In the genomic region with DNA sequence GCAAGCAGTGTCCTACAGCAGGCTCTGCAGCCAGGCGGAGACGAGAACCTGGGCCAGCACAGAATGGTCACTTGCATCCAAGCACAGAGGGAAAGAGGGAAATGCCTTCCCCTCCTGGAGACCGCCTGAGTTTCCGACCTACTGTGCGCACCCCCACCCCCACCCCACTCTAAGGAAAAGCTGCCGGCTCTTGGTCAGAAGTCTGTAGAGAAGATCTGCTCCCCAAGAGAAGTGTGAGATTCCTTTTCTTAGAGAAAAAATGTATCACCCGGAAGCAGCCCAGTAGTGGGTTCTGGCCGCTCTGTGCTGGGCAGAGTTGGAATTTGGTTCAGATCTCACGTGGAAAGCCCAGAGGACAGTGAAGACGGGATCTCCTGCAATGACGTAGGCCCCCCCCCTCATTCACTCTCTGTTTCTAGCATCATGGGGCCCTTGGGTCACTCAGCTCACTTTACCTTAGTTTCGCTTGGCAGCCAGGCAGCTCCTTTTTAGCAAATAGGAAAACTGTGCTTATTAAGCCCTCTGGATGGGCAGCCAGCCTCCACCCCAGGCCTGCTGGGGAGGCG, we compare ENCODE assay signal across 8 mouse cellular contexts.
A peak's percentile ranks its signal among the peaks of the same experiment; 100 is the strongest.
DNase-seq lines count a peak whose midpoint lies in the region; ATAC-seq and TF ChIP-seq lines count a peak whose summit lies in the region.

No protein-coding gene starts in this region.

- no peak for ATAC-seq in embryonic facial prominence, embryonic 12.5 days (ENCODE audit: insufficient number of reproducible peaks, insufficient read depth, low FRiP score, low TSS enrichment)
- no peak for ATAC-seq in intestine, embryonic 14.5 days (replicated peaks; ENCODE audit: low FRiP score, low TSS enrichment, low read depth)

- peak overlapping the region; percentile 81; the same call in 1 of the 2 replicates for H3K27ac ChIP-seq in left cerebral cortex, adult 2 months
- H3K27ac ChIP-seq in embryonic facial prominence, embryonic 12.5 days, result peak overlapping the region; percentile 91
- peak overlapping the region; percentile 93 for H3K27ac ChIP-seq in intestine, embryonic 14.5 days (ENCODE audit: low read depth)

- TF ChIP-seq CTCF in left cerebral cortex, adult 2 months (IDR thresholded peaks at IDR 0.05), result no peak

- intact Hi-C loops in left cerebral cortex, adult 2 months (cut with DNase I), result no loop called here
- intact Hi-C loops in left cerebral cortex, postnatal 4 days (cut with DNase I), result no loop called here

- DNase-seq in left cerebral cortex, adult 2 months (ENCODE audit: extremely low spot score in 1 of 2, low spot score in 2 of 2), result no peak
- DNase-seq in left cerebral cortex, postnatal 4 days, result no peak
- no peak for DNase-seq in intestine, embryonic 14.5 days (ENCODE audit: low spot score)
- peak; percentile 37 for DNase-seq in naive thymus-derived CD4-positive, alpha-beta T cell, adult 2 months (ENCODE audit: low read depth)
- no peak for DNase-seq in cerebellum, adult 11 months
- DNase-seq in spleen, postnatal 4 days (ENCODE audit: low spot score in 2 of 2), result no peak
- DNase-seq in urinary bladder, postnatal 14 days (ENCODE audit: low spot score), result no peak

- peaks cover 65% of the 10 kb centered on the region for H3K4me1 ChIP-seq in embryonic facial prominence, embryonic 12.5 days
- peaks cover 67% of the 10 kb centered on the region for H3K4me1 ChIP-seq in intestine, embryonic 14.5 days (replicated peaks; ENCODE audit: control insufficient read depth, insufficient read depth, low read length)

- 13% methylated on average over 13 of the region's 13 CpGs for WGBS in embryonic facial prominence, embryonic 12.5 days
- 29% methylated on average over 13 of the region's 13 CpGs for WGBS in intestine, embryonic 14.5 days

- H3K4me3 ChIP-seq in left cerebral cortex, adult 2 months, result peak overlapping the region; percentile 56
- H3K4me3 ChIP-seq in embryonic facial prominence, embryonic 12.5 days, result peak overlapping the region; percentile 53
- peak overlapping the region; percentile 61 for H3K4me3 ChIP-seq in intestine, embryonic 14.5 days (ENCODE audit: low read depth, low read length)

- no peaks in the 10 kb centered on the region for H3K36me3 ChIP-seq in embryonic facial prominence, embryonic 12.5 days
- no peaks in the 10 kb centered on the region for H3K36me3 ChIP-seq in intestine, embryonic 14.5 days (ENCODE audit: control insufficient read depth, insufficient read depth, low read length)

- no peaks in the 10 kb centered on the region for H3K9me3 ChIP-seq in embryonic facial prominence, embryonic 12.5 days
- H3K9me3 ChIP-seq in intestine, embryonic 14.5 days (ENCODE audit: control insufficient read depth, low read length), result no peaks in the 10 kb centered on the region

- peak overlapping the region; percentile 77 for H3K4me2 ChIP-seq in embryonic facial prominence, embryonic 12.5 days (replicated peaks)
- peak overlapping the region; percentile 86 for H3K4me2 ChIP-seq in intestine, embryonic 14.5 days (ENCODE audit: low read length)

- peak overlapping the region; percentile 58 for H3K9ac ChIP-seq in embryonic facial prominence, embryonic 12.5 days
- H3K9ac ChIP-seq in intestine, embryonic 14.5 days (ENCODE audit: low read length), result peak overlapping the region; percentile 80

- H3K27me3 ChIP-seq in embryonic facial prominence, embryonic 12.5 days, result no peaks in the 10 kb centered on the region
- no peaks in the 10 kb centered on the region for H3K27me3 ChIP-seq in intestine, embryonic 14.5 days (replicated peaks; ENCODE audit: control insufficient read depth, insufficient read depth, low read length)
